Mouse (Mus musculus) forebrain, embryonic 12.5 days (tissue): Measurements from ENCODE around the gene Cox11. TPM values are rescaled to one million over a fixed set of nuclear protein-coding genes. Genes with fewer than 3 reads are reported as not detected.

Experiments
- ATAC-seq: fragments of 200-750 bp; cut with Nextera tagmentation; 2 replicates; pipeline ENCODE4 v1.8.0; 2017; ENCODE audit warnings: moderate TSS enrichment; ENCODE audit not compliant: low FRiP score
- H3K27ac ChIP-seq: fragments of 300-500 bp; sonication (generic); 2 replicates; pipeline ENCODE4 v1.5.1; 2016; ENCODE audit warnings: mild to moderate bottlenecking
- H3K27me3 ChIP-seq: fragments of 300-500 bp; sonication (generic); 2 replicates; pipeline ENCODE4 v1.6.1; 2016; ENCODE audit warnings: mild to moderate bottlenecking
- H3K36me3 ChIP-seq: fragments of 300-500 bp; sonication (generic); replicated peaks from 2 replicates; pipeline ENCODE4 v1.6.1; 2016; ENCODE audit warnings: mild to moderate bottlenecking
- H3K4me1 ChIP-seq: fragments of 300-500 bp; sonication (generic); 2 replicates; pipeline ENCODE4 v1.6.1; 2016
- H3K4me2 ChIP-seq: fragments of 300-500 bp; sonication (generic); 2 replicates; pipeline ENCODE4 v1.6.1; 2016; ENCODE audit warnings: mild to moderate bottlenecking, moderate library complexity
- H3K4me3 ChIP-seq: fragments of 300-500 bp; sonication (generic); replicated peaks from 2 replicates; pipeline ENCODE4 v1.5.1; 2016; ENCODE audit warnings: mild to moderate bottlenecking
- H3K9ac ChIP-seq: fragments of 300-500 bp; sonication (generic); 2 replicates; pipeline ENCODE4 v1.6.1; 2016; ENCODE audit warnings: mild to moderate bottlenecking
- H3K9me3 ChIP-seq: fragments of 300-500 bp; sonication (generic); 2 replicates; pipeline ENCODE4 v1.6.1; 2016
- WGBS: fragments of 180-500 bp; shearing (Covaris S2); methylation state at CpG from one replicate; pipeline ENCODE4 v1.1.7; 2016; 5-methylcytosine and 5-hydroxymethylcytosine counted together
- polyA plus RNA-seq: library from polyadenylated mRNA; unstranded; fragments of >200 nt; fragmentation: Nextera tagmentation; extraction: Ambion mirVana; gene quantifications from 2 replicates; pipeline ENCODE4 v1.2.1, GENCODE M21; 2016

The Cox11 gene
- polyA plus RNA-seq, 1 experiment from 2014 or later, result 42.4 TPM

DNA sequence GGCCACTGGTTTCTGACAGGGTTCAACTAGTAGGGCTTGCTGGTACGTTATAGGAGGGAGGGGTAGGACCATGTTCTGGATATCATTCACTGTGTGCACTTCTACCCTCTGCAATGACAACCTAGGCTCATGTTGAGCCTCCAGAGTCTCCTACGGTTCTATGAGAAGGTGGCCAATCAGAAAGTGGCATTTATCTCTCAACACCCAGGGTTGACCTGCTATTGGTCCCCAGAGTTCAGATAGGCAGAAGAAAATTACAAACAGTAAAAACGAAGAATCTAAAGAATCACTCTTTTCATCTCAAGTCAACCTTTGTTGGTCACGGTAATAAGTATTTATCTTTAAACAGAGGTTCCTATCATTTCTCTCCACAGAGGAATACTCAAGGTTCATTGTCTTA, 28.9 kb downstream of the Cox11 start:
- Histone ChIP-seq H3K4me3 (no peak overlapping the region), H3K9me3 (no peaks in the 10 kb centered on the region), H3K27me3 (no peaks in the 10 kb centered on the region), H3K27ac (no peak overlapping the region), H3K9ac (no peak overlapping the region), H3K36me3 (no peaks in the 10 kb centered on the region; the same call in 1 of the 2 replicates), H3K4me2 (no peak overlapping the region), H3K4me1 (peaks cover 31% of the 10 kb centered on the region)
- WGBS, result 92% methylated on average over 4 of the region's 4 CpGs
- ATAC-seq, result no peak

DNA sequence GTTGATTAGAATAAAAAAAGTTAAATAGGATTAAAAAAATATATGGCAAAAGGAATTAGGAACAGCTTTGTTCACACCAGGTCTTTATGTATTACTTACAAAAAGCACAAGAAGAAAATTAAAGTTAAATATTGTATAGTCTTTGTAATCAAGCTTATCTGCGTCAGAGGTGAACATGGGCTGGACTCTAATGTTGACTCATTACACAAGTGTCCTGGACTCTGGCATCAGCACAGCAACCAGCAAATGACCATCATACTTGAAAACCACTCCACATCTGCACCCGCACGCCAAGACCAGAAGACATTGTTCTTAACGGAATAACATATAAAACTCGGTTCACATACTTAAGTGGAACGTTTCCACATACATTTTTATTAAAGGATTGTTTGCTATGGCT, 29.4 kb downstream of the Cox11 start:
- 95% methylated on average over 6 of the region's 6 CpGs for WGBS
- no peak for ATAC-seq

GRCm38 (mm10) chr11:90675479-90676110, 37.6 kb downstream of the Cox11 start:
- 85% methylated on average over 5 of the region's 5 CpGs for WGBS
- Histone ChIP-seq H3K4me1 (no peaks in the 10 kb centered on the region), H3K4me3 (no peak overlapping the region), H3K9ac (no peak overlapping the region), H3K4me2 (no peak overlapping the region), H3K27ac (no peak overlapping the region), H3K36me3 (peaks cover 5% of the 10 kb centered on the region; the same call in 1 of the 2 replicates), H3K9me3 (no peaks in the 10 kb centered on the region), H3K27me3 (no peaks in the 10 kb centered on the region)
- ATAC-seq, result no peak

More for the DNA sequence above, 29.4 kb downstream of the Cox11 start:
- Histone ChIP-seq H3K4me3 (no peak overlapping the region), H3K4me1 (peaks cover 31% of the 10 kb centered on the region), H3K9ac (no peak overlapping the region), H3K27ac (no peak overlapping the region), H3K27me3 (no peaks in the 10 kb centered on the region), H3K9me3 (no peaks in the 10 kb centered on the region), H3K4me2 (no peak overlapping the region), H3K36me3 (no peaks in the 10 kb centered on the region; the same call in 1 of the 2 replicates)

- Histone ChIP-seq H3K4me3 (no peak overlapping the region), H3K4me2 (no peak overlapping the region), H3K9me3 (no peaks in the 10 kb centered on the region), H3K36me3 (peaks cover 9% of the 10 kb centered on the region; the same call in 1 of the 2 replicates), H3K27ac (no peak overlapping the region), H3K4me1 (no peaks in the 10 kb centered on the region), H3K27me3 (no peaks in the 10 kb centered on the region), H3K9ac (no peak overlapping the region)
- no peak for ATAC-seq
- WGBS, result 88% methylated on average over 7 of the region's 7 CpGs
Measured at GRCm38 (mm10) chr11:90677027-90677426, 39.1 kb downstream of the Cox11 start.

- Histone ChIP-seq H3K9ac (no peak overlapping the region), H3K9me3 (no peaks in the 10 kb centered on the region), H3K4me1 (no peaks in the 10 kb centered on the region), H3K27ac (no peak overlapping the region), H3K4me3 (no peak overlapping the region), H3K4me2 (no peak overlapping the region), H3K36me3 (peaks cover 8% of the 10 kb centered on the region), H3K27me3 (no peaks in the 10 kb centered on the region)
- WGBS, result 55% methylated on average over 8 of the region's 8 CpGs
- no peak for ATAC-seq
Measured at GRCm38 (mm10) chr11:90677771-90678288, 39.9 kb downstream of the Cox11 start.

DNA sequence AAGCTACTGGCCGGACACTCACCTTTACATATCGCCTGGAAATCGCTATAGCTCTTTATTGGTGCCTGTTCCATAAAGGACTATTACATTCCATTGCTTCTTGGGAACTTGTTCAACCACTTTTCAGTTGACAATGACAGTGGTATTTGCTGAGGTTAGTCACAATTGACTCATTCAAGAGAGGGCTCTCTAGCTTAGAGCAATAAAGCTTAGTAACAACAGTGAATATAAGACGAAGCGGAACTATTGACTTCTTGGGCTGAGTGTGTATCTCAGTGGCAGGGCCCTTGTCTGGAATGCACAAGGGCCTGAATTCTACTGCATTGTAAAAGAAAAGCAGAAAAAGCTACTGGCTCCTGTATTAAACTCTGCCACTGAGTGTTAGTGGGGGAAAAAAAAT, 40.6 kb downstream of the Cox11 start:
- peaks cover 6% of the 10 kb centered on the region; the same call in 1 of the 2 replicates for H3K36me3 ChIP-seq
- no peaks in the 10 kb centered on the region for H3K9me3 ChIP-seq
- no peaks in the 10 kb centered on the region for H3K27me3 ChIP-seq
- 82% methylated on average over 5 of the region's 5 CpGs for WGBS
- H3K4me1 ChIP-seq, result no peaks in the 10 kb centered on the region
- ATAC-seq, result no peak
- H3K4me3 ChIP-seq, result no peak overlapping the region
- no peak overlapping the region for H3K9ac ChIP-seq
- H3K27ac ChIP-seq, result no peak overlapping the region
- H3K4me2 ChIP-seq, result no peak overlapping the region

DNA sequence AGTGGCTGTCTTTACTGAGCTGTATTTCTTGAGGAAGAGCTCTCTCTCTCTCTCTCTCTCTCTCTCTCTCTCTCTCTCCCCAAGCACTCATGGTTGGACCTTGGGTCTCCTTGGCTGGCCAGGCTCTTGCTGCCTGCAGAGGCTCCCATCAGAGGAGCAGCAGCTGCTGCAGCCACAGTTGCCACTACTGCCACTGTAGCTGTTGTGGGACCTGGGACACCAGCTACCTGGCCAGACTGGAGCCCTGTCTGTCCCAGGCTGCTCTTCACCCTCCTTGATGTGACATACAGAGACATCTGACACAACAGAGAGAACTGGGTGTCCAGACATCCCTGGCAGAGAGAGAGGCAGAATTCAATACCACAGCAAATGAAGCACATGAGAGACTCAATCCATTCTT, 43.2 kb downstream of the Cox11 start:
- H3K27me3 ChIP-seq, result peaks cover under 1% of the 10 kb centered on the region; the same call in 1 of the 2 replicates
- ATAC-seq, result no peak
- no peak overlapping the region for H3K4me3 ChIP-seq
- no peak overlapping the region for H3K9ac ChIP-seq
- H3K36me3 ChIP-seq, result peaks cover 6% of the 10 kb centered on the region; the same call in 1 of the 2 replicates
- no peak overlapping the region for H3K27ac ChIP-seq
- H3K9me3 ChIP-seq, result no peaks in the 10 kb centered on the region
- H3K4me2 ChIP-seq, result no peak overlapping the region
- no peaks in the 10 kb centered on the region for H3K4me1 ChIP-seq

GRCm38 (mm10) chr11:90684765-90685164, 46.8 kb downstream of the Cox11 start:
- no peaks in the 10 kb centered on the region for H3K9me3 ChIP-seq
- H3K36me3 ChIP-seq, result peaks cover 6% of the 10 kb centered on the region; the same call in 1 of the 2 replicates
- peaks cover 11% of the 10 kb centered on the region; the same call in 1 of the 2 replicates for H3K27me3 ChIP-seq
- no peak overlapping the region for H3K4me2 ChIP-seq
- WGBS, result 77% methylated on average over 6 of the region's 6 CpGs
- ATAC-seq, result no peak
- no peak overlapping the region for H3K9ac ChIP-seq
- no peak overlapping the region for H3K4me3 ChIP-seq
- H3K4me1 ChIP-seq, result peaks cover 9% of the 10 kb centered on the region
- H3K27ac ChIP-seq, result no peak overlapping the region

- no peak overlapping the region for H3K9ac ChIP-seq
- WGBS, result 81% methylated on average over 6 of the region's 6 CpGs
- H3K36me3 ChIP-seq, result peaks cover 6% of the 10 kb centered on the region; the same call in 1 of the 2 replicates
- peaks cover 11% of the 10 kb centered on the region; the same call in 1 of the 2 replicates for H3K27me3 ChIP-seq
- no peaks in the 10 kb centered on the region for H3K9me3 ChIP-seq
- no peak overlapping the region for H3K27ac ChIP-seq
- no peak overlapping the region for H3K4me3 ChIP-seq
- no peak for ATAC-seq
- H3K4me1 ChIP-seq, result peaks cover 9% of the 10 kb centered on the region
- no peak overlapping the region for H3K4me2 ChIP-seq
Measured at GRCm38 (mm10) chr11:90685196-90685595, 47.2 kb downstream of the Cox11 start.

GRCm38 (mm10) chr11:90686287-90687025, 48.5 kb downstream of the Cox11 start:
- peak overlapping the region; percentile 55 for H3K9ac ChIP-seq
- H3K27me3 ChIP-seq, result peaks cover 11% of the 10 kb centered on the region; the same call in 1 of the 2 replicates
- ATAC-seq, result peak; percentile 42; the same call in 1 of the 2 replicates
- WGBS, result 72% methylated on average over 13 of the region's 13 CpGs
- H3K4me2 ChIP-seq, result peak overlapping the region; percentile 85
- no peaks in the 10 kb centered on the region for H3K9me3 ChIP-seq
- H3K4me3 ChIP-seq, result peak overlapping the region; percentile 62
- no peak overlapping the region for H3K27ac ChIP-seq
- peaks cover 11% of the 10 kb centered on the region for H3K4me1 ChIP-seq
- H3K36me3 ChIP-seq, result peaks cover 2% of the 10 kb centered on the region; the same call in 1 of the 2 replicates

DNA sequence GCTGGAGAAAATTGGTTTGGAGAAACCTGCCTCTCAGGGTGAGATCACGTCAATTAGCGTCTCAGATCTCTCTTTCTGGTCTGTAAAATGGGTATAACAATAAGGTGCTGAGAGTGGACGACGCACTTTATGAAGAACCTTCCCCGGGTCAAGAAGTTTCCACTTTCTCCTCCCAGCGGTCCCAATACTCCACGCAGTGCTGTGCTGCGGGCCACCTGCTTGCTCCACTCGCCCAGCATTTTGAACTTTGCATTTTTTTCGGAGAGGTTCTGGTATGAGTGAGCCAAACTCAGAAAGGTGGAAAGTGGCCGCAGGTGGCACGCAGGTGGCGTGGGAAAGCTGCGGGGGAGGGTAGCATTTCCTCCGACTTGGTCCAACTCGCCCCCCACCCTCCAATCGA, 49.1 kb downstream of the Cox11 start:
- peak; percentile 49; the same call in 1 of the 2 replicates for ATAC-seq
- Histone ChIP-seq H3K4me1 (peaks cover 11% of the 10 kb centered on the region), H3K4me2 (peak overlapping the region; percentile 85), H3K9ac (peak overlapping the region; percentile 55), H3K27ac (no peak overlapping the region), H3K36me3 (peaks cover 2% of the 10 kb centered on the region; the same call in 1 of the 2 replicates), H3K4me3 (peak overlapping the region; percentile 62), H3K9me3 (no peaks in the 10 kb centered on the region), H3K27me3 (peaks cover 11% of the 10 kb centered on the region; the same call in 1 of the 2 replicates)
- WGBS, result 1% methylated on average over 17 of the region's 17 CpGs
